Mouse (Mus musculus): ENCODE data around the gene Espn. TPM values are rescaled to one million over a fixed set of nuclear protein-coding genes. Genes with fewer than 3 reads are reported as not detected.
A peak's percentile ranks its signal among the peaks of the same experiment; 100 is the strongest.

Espn gene
- total and polyA plus RNA-seq, 3 experiments, result 2.4 to 3.2 (median 2.5) TPM

- no peaks in the 10 kb centered on the region for H3K27me3 ChIP-seq (ENCODE audit: control insufficient read depth, insufficient read depth, low read length)
- DNase-seq, result no peak
- TF ChIP-seq EP300 (IDR thresholded peaks at IDR 0.05; ENCODE audit: insufficient read depth, low read depth, low read length) (no peak), CTCF (IDR thresholded peaks at IDR 0.05) (no peak), POLR2A (IDR thresholded peaks at IDR 0.05; ENCODE audit: insufficient read depth, low read depth, low read length) (no peak)
- peaks cover 19% of the 10 kb centered on the region for H3K4me1 ChIP-seq (ENCODE audit: control insufficient read depth, insufficient read depth, low read length)
- H3K4me3 ChIP-seq, result no peak overlapping the region
- WGBS, result 86% methylated on average over 10 of the region's 10 CpGs
- no peak overlapping the region for H3K27ac ChIP-seq
- intact Hi-C loops (cut with DNase I), result no loop called here
- H3K36me3 ChIP-seq (ENCODE audit: control insufficient read depth, insufficient read depth, low read length), result no peaks in the 10 kb centered on the region
- no peak overlapping the region for H3K9ac ChIP-seq (ENCODE audit: low read depth, low read length)
- H3K79me2 ChIP-seq (replicated peaks; ENCODE audit: control insufficient read depth, insufficient read depth, low read length), result 0 out of 2 replicates have a peak, but pooled peaks cover 1% of the 10 kb centered on the region
These were observed 30.0 kb upstream of the Espn start for GRCm38 (mm10) chr4:152182205-152182604.

GRCm38 (mm10) chr4:152179946-152180660 lies 27.9 kb upstream of the Espn start:
- no peak overlapping the region for H3K4me3 ChIP-seq
- 60% methylated on average over 16 of the region's 16 CpGs for WGBS
- no peak for TF ChIP-seq POLR2A (IDR thresholded peaks at IDR 0.05; ENCODE audit: insufficient read depth, low read depth, low read length)
- TF ChIP-seq EP300 (IDR thresholded peaks at IDR 0.05; ENCODE audit: insufficient read depth, low read depth, low read length), result peak; percentile 44; the same call in 1 of the 2 replicates
- H3K4me1 ChIP-seq (ENCODE audit: control insufficient read depth, insufficient read depth, low read length), result peaks cover 6% of the 10 kb centered on the region
- no peak overlapping the region for H3K9ac ChIP-seq (ENCODE audit: low read depth, low read length)
- H3K36me3 ChIP-seq (ENCODE audit: control insufficient read depth, insufficient read depth, low read length), result no peaks in the 10 kb centered on the region
- peak overlapping the region; percentile 33; the same call in 1 of the 2 replicates for H3K27ac ChIP-seq
- DNase-seq, result peak in 1 of 2 experiments; percentile 60
- H3K27me3 ChIP-seq (ENCODE audit: control insufficient read depth, insufficient read depth, low read length), result no peaks in the 10 kb centered on the region
- H3K79me2 ChIP-seq (replicated peaks; ENCODE audit: control insufficient read depth, insufficient read depth, low read length), result 0 out of 2 replicates have a peak, but pooled peaks cover 1% of the 10 kb centered on the region
- intact Hi-C loops (cut with DNase I), result loop anchor here (10.0 kb wide), 1 partner anchor 315 kb away; no protein-coding TSS in a partner anchor

GRCm38 (mm10) chr4:152178916-152179705 lies 26.9 kb upstream of the Espn start:
- WGBS, result 38% methylated on average over 16 of the region's 16 CpGs
- DNase-seq, result no peak
- H3K4me1 ChIP-seq (ENCODE audit: control insufficient read depth, insufficient read depth, low read length), result peaks cover 4% of the 10 kb centered on the region
- no peaks in the 10 kb centered on the region for H3K27me3 ChIP-seq (ENCODE audit: control insufficient read depth, insufficient read depth, low read length)
- no peak for TF ChIP-seq EP300 (IDR thresholded peaks at IDR 0.05; ENCODE audit: insufficient read depth, low read depth, low read length)
- H3K36me3 ChIP-seq (ENCODE audit: control insufficient read depth, insufficient read depth, low read length), result no peaks in the 10 kb centered on the region
- H3K79me2 ChIP-seq (replicated peaks; ENCODE audit: control insufficient read depth, insufficient read depth, low read length), result 0 out of 2 replicates have a peak, but pooled peaks cover 1% of the 10 kb centered on the region
- H3K4me3 ChIP-seq, result peak overlapping the region; percentile 66; the same call in 1 of the 2 replicates
- intact Hi-C loops (cut with DNase I), result loop anchor here (10.0 kb wide), 1 partner anchor 316 kb away; no protein-coding TSS in a partner anchor
- peak overlapping the region; percentile 32; the same call in 1 of the 2 replicates for H3K27ac ChIP-seq
- no peak overlapping the region for H3K9ac ChIP-seq (ENCODE audit: low read depth, low read length)

- intact Hi-C loops (cut with DNase I), result loop anchor here (10.0 kb wide), 1 partner anchor 316 kb away; no protein-coding TSS in a partner anchor
- Histone ChIP-seq H3K27ac (0 out of 2 replicates have a peak overlapping the region, but pooled peaks have one; percentile 15), H3K27me3 (ENCODE audit: control insufficient read depth, insufficient read depth, low read length) (no peaks in the 10 kb centered on the region), H3K9ac (ENCODE audit: low read depth, low read length) (peak overlapping the region; percentile 56), H3K4me3 (peak overlapping the region; percentile 66), H3K4me1 (ENCODE audit: control insufficient read depth, insufficient read depth, low read length) (peaks cover 4% of the 10 kb centered on the region), H3K36me3 (ENCODE audit: control insufficient read depth, insufficient read depth, low read length) (no peaks in the 10 kb centered on the region), H3K79me2 (replicated peaks; ENCODE audit: control insufficient read depth, insufficient read depth, low read length) (0 out of 2 replicates have a peak, but pooled peaks cover 1% of the 10 kb centered on the region)
- DNase-seq, result peak; percentile 58 to 67
- WGBS, result under 1% methylated on average over 35 of the region's 35 CpGs
- TF ChIP-seq POLR2A (IDR thresholded peaks at IDR 0.05; ENCODE audit: insufficient read depth, low read depth, low read length), result no peak
- no peak for TF ChIP-seq EP300 (IDR thresholded peaks at IDR 0.05; ENCODE audit: insufficient read depth, low read depth, low read length)
- no peak for TF ChIP-seq CTCF (IDR thresholded peaks at IDR 0.05)
These were observed 26.2 kb upstream of the Espn start for GRCm38 (mm10) chr4:152178344-152178864.

GRCm38 (mm10) chr4:152177537-152178343 lies 25.6 kb upstream of the Espn start, which contains the start of gene Acot7:
Gene Acot7, plus strand, starts transcription at chr4:152178134.
- under 1% methylated on average over 86 of the region's 108 CpGs for WGBS
- Histone ChIP-seq H3K9ac (ENCODE audit: low read depth, low read length) (peak within 1 kb of the TSS; percentile 93), H3K4me1 (ENCODE audit: control insufficient read depth, insufficient read depth, low read length) (peaks cover 4% of the 10 kb centered on the region), H3K79me2 (replicated peaks; ENCODE audit: control insufficient read depth, insufficient read depth, low read length) (0 out of 2 replicates have a peak, but pooled peaks cover 1% of the 10 kb centered on the region), H3K27ac (peak within 1 kb of the TSS; percentile 94), H3K36me3 (ENCODE audit: control insufficient read depth, insufficient read depth, low read length) (no peaks in the 10 kb centered on the region), H3K27me3 (ENCODE audit: control insufficient read depth, insufficient read depth, low read length) (no peaks in the 10 kb centered on the region), H3K4me3 (peak within 1 kb of the TSS; percentile 66)
- TF ChIP-seq POLR2A (IDR thresholded peaks at IDR 0.05; ENCODE audit: insufficient read depth, low read depth, low read length), result 0 out of 2 replicates have a peak, but pooled peaks have one; percentile 51
- no peak for TF ChIP-seq EP300 (IDR thresholded peaks at IDR 0.05; ENCODE audit: insufficient read depth, low read depth, low read length)
- TF ChIP-seq CTCF (IDR thresholded peaks at IDR 0.05), result no peak
- intact Hi-C loops (cut with DNase I), result loop anchor here (10.0 kb wide), 1 partner anchor 317 kb away; no protein-coding TSS in a partner anchor
- DNase-seq, result peak; percentile 93

Measured in heart, adult 2 months (tissue).